Mouse (Mus musculus) fat pad, adult 2 months (tissue): ENCODE results near the gene Fam178b.

Experiments
- DNase-seq: peaks from one replicate; pipeline ENCODE4 v3.0.0-alpha.2; 2011; ENCODE audit warnings: low read depth, low spot score; ENCODE audit errors: extremely low read depth

Fam178b gene

DNA sequence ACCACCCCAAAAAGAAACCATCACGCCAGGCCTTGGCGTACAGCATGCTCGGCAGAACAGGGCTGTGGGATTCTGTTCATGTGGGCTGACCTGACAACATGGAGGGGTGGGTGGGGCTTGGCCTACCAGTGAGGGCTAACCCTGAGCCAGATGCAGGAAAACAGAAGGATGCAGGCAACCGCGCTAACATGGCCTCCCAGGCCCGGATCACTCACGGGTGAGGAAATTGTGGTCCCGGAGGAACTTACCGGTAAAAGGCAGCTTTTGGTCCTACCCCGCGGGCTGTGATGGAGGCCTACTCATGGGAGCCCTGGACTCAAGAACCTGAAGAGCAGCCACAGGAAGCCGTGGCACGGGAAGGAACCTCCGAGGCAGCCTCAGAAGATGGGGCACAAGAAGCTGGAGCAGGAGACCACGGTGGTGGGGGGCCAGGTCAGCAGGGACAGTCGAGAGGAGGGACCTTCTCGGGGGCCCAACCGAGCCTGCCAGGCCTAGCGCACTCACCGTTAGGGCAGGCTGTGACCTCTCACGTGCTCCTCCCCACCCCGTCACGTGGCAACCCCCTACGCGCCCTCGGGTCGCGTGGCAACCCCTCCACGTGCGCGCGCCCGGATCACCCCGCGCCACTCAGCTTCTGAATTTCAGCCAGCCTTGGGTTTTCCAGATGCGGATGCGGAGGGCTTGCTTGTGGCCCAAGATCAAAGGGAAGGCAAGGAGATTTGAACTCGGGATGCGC, at the start of gene Fam178b:
Gene Fam178b (minus strand): TSS at position 564 of the 736 bp plus-strand sequence.
- no peak for DNase-seq

DNA sequence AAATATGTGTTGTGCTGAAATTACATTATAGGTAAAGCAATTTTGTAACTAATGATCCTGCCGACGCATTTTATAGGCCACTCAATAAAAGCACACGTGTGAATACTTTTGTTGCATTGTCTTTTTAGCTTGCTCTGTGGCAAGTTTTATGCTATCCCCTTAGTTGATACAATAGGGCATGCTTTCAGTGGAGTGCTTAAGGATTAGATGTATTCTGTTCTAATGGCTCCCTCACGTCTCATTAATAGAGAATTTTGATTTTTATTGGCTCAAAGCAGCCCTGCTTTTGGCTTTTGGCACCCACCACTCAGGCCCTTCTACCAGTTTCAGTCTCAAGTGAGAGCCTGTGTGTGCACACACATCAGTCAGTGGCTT, 41.1 kb upstream of the Fam178b start:
- DNase-seq = no peak

DNA sequence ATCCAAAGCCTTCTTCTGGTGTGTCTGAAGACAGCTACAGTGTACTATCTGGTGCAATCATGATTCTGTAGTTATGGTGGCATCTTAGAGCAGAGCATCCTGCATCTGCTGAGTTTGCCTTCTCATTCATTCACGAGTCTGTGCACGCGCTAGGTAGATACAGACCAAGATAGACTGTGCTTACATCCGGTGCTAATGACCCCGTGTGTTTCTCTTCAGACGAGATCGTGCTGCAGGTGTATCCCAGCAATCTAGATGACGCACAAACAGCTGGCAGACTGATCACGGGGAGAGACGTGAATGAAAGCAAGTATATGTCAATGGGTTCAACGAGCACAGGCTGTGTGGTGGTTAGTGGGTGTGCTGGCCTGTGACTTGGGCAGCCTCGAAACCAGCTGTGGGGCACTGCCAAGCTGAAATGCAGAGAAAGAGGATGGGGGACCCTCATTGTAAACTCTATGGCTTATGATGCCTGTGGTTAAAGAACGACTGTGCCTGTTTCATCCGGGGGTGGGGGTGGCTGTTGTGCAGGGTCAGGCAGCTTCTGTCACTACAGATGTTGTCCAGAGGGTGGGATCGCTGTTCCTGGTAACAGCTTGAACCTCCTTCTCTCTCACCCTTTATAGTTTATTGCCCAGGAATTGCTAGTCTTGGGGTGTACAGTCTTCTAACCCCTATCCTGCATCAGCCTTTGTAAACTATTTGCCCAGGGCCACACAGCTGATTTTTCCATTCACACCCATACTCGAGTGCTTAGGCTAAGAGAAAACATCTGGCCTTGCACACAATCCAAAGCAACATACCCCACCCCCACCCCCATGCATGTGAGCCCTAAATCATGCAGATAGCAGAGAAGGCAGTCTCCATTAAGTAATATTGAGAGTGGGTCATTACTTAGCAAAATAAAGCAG, 40.4 kb upstream of the Fam178b start:
- DNase-seq = no peak

DNA sequence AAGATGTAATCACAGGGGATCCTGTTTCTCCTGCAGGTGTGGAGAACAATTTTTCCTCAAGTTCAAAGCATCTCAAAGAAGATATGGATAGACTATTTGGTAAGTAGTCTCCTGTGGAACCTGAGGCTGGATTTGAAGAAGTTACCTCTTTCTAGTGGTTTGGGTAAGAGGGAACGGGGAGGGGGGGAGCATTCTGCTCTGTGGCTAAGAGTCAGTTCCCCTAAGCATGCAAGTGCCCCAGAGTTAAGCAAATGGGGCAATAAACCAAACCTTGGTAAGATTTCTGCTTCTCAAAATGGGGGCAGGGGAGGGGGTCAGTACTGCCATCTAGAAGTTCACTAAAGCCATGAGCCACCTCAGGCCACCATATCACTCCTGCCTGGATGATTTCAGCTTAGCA, 35.8 kb upstream of the Fam178b start:
- DNase-seq = no peak

DNA sequence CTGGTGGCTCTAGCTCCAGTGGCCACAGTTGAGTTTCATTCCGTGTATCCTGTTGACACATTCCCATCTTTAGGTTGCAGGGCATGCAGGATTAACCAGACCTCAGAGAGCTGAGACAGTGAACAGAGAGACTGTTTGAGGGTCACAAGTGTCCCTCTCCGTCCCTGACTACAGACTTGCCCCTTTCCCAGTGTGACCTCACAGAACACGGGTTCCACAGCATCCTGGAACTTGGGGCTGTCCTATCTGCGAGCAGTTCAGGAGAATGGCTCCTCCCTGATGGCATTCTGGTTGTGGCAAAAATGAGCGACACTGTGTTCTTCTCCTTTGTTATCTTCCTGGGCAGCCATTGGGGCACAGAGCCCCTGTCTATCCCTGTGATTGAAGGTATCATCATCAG, 31.3 kb upstream of the Fam178b start, which contains the start of gene Actr1b:
Gene Actr1b (minus strand): TSS at position 112 of the 400 bp plus-strand sequence.
- DNase-seq = no peak

DNA sequence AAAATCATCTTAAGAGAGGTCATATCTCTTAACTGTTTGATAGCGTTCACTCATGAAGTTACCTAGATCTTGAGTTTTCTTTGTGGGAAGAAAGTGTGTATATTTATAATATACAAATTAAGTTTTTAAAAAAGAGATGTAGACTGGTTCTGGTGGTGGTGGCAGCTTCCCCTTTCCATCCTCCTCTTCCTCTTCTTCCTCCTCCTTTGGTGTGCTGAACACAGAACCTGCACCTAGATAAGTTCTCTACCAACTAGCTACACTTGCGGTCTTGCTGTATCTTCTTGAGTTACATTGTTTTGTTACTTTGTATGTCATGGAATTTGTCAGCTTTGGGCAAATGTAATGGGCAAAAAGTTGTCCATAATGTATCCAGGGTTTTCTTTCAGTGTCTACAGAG, 28.1 kb upstream of the Fam178b start:
- DNase-seq = no peak

DNA sequence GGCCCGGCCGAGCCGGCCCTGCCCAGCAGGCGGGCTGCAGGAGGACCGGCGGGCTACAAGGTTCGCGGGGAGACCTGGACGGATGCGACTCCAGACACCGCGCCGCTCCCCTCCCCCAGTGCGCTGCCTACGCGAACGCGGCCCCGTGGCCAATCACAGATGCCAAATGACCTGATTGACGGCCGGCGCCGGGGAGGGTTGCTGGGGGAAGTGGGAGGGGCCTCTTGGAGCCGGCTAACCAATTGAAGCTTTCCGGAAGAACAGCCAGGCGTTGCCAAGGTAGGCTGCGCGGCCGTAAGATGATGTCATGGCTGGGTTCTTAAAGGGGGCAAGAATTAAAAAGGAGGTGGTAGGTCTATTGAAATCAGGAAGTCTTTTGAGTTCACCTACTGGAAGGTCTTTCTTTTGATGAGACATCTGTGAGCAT, 26.9 kb upstream of the Fam178b start, which contains the start of gene 4933424G06Rik:
Gene 4933424G06Rik (plus strand): TSS at position 296 of the 427 bp plus-strand sequence.
- DNase-seq = peak; percentile 72

DNA sequence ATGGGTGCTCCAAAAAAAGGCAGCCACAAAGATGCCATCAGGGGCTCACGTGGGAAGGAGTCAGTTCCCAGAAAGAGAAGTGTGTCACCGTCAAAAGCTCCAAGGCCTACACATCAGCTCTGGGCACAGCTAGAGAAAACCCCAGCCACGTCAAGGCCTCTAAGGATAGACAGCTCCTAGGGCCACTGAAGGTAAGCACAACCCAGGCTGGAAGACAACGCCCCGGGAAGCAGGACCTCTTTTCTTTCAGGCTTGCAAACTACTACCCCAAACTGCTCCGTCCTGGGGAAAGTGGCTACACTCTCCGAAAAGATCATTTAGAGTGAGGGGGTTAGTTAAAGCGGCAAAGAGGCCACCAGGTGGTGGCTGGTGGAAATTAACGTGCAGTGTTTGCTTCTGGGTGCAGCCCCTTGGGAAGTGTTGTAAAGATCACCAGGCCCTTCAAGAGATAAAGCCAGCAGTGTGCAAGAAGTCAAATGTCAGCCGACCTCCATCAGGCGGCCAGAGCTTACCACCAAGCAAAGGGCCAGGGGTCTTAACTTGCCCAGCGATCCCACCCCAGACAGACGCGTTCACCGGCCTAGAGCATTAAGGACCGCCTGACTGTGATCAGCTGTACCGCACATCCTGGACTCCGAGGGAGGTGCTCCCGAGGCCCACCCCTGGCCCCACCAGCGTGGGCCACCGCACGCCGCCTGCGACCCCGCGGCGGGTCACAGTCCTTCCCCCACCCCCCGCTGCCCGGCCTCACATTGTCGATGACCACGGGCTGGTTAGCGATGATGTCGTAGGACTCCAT, 26.3 kb upstream of the Fam178b start:
- DNase-seq = no peak

DNA sequence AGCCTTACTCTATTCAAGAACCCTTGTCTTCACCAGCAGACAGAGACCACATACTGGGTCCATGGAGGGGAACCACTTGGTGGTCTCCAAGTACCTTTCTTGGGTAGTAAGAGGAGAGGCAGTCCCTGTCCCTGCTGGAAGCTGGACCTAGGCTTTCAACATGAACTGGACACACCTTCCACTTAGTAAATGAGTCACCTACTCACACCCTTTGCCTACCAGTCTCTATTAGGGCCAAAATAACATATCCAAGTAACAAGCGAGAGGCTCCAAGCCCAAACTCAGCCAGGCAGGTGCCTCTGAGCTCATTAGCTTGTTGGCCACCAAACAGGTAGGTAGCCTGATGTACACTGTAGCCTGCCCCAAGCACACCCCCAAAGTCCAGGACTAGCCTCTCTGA, 25.6 kb upstream of the Fam178b start:
- no peak for DNase-seq

DNA sequence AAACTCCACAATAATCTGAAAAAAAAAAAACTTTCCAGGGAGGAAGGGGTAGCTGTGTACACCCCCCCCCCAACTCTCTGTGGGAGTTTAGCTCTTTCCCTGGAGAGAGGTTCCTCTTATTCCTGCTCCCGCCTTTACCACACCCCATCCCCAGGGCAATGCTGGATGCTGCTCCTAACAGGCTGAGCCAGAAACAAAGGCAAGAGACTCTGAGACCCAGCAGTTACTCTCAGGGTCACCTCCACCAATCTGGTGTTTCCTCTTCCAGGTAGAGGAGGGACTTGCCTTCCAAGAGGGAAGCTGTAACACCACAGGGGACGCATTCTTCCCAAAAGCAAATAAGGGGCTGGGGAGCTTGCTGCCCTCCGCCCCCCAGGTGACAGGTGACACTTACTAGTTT, 24.8 kb upstream of the Fam178b start:
- DNase-seq = no peak

DNA sequence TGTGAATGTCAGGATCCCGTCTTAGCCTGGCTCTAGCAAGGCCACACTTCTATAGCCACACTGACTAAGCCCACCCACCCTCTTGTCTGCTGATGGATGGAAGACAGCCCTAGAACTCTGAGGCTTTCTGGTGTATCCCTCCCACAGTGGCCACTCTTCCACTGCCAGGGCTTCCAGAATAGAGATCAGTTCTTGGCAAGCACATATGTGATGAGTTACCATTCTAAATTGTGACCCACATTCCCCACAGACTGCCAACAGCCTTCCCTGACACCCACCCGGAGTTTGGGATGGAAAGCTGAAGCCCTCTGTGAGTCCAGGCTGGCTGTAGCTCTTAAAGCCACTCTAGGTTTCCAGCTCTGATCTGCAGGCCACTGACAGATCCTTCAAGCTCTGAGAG, 24.2 kb upstream of the Fam178b start:
- DNase-seq = no peak

DNA sequence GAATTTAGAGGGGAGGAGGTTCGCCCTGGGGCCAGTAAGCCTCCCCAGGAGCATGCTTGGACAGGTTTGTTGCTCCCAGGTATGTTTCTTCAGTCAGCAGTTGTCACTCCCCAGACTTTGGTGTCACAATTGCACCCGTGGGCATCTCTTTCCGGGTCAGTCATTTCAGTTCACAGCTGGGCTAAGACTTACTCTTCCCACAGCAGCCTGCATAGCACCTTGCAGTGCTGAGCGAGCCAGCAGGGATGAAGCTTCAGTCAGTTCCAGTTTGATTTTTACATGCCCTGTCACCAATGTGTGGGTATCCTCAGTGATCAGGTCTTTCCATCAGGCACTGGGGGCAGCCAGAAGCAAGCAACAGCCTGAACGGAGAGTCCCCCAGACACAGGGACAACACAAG, 14.0 kb upstream of the Fam178b start:
- no peak for DNase-seq

DNA sequence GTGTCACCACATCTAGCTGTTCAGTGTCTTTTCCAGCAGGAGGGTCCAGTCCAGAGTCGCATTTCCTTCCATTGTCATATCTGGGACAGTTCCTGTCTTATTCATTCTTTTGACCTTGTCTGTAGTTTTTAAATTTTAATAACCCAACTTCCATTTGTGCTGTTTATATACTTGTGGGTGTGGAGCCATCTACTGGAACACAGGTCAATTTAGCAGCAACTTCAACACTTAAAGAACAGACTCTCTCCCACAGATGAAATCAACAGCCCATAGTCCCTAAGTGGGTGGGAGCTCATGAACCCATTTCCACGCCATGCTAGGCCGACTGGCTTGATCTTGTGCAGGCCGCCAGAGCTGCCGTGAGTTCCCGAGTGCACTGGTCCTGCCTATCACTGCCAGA, 13.4 kb upstream of the Fam178b start:
- no peak for DNase-seq

DNA sequence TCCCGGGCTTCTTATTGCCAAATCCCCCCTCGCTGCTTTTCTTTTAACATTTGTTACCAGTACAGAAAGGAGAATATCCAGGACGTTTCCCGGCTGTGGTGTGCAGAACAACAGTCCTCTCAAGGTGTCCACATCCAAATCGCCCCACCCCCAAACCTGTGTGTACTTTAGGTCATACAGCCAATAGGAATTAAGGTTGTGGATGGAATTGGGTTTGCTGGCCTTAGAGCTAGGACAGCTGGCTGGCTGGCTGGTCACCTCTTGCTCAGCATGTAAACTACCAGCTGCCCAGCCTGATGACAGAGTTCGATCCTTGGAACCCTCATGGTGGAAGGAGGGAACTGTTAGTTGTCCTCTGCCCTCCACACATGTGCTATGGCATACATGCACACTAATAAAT, 11.9 kb upstream of the Fam178b start:
- no peak for DNase-seq

DNA sequence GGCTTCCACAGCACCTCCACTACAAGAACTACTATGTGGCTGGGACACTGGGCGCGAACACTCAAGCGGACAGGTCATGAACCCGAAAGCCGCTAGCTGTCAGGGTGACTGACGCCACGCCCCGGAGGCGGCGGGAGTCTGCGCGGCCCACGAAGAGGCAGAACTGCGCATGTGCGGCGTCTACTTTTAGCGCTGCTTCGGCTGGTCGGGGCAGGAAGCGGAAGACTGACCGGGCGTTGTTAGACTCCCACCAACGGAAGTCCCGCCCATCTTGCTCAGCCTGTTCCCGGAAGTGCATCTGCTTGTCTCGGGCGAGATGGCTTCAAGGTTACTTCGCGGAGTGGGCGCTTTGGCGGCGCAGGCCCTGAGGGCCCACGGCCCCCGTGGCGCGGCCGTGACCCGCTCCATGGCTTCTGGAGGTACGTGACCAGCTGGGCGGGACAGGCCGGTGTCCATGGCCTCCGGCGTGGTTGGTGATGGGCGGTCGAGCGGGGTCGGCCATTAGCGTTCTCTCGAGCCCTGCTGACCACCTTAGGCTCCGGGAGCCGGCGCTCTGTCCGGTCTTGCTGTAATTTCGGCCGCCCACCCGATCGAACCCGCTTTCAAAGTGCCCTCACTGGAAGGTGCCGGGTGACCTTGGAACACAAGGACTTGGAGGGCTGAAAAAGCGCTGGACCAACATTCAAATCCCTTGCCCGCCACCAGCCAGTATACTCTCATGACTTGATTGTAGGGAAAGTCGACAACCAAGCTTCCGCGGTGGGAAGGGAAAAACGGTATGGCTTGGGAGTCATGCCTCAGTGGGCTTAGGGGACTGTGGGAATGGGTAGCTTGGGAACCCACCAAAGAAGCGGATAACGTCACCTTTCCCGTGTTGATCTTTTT, 8.5 kb upstream of the Fam178b start, which contains the start of gene Cox5b:
Gene Cox5b (plus strand): TSS at position 179 of the 885 bp plus-strand sequence.
- DNase-seq = peak; percentile 67

DNA sequence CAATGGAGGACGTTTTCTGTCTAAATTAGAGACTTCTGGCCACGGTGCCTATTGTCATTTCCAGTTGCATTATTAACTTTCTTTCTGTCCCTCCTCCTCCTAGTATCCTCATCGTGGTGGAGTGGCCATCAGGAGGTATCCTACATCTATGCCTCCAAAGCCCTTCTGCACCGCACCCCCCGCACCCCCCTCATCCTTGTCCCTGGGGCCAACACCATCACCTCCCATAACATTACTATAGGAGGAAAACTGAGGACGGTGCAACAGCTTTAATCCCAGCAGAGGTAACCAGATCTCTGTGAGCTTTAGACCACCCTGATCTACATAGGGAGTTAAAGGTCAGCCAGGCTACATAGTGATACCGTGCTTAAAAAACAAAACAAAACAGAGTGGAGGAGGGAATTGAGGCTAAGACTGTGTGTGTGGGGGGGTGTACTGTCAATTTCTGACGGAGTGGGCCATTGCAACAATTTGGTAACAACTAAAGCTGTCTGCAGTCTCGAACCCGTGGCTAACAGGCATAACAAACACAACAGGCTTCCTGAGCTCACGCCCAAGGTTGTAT, 7.8 kb upstream of the Fam178b start:
- no peak for DNase-seq

DNA sequence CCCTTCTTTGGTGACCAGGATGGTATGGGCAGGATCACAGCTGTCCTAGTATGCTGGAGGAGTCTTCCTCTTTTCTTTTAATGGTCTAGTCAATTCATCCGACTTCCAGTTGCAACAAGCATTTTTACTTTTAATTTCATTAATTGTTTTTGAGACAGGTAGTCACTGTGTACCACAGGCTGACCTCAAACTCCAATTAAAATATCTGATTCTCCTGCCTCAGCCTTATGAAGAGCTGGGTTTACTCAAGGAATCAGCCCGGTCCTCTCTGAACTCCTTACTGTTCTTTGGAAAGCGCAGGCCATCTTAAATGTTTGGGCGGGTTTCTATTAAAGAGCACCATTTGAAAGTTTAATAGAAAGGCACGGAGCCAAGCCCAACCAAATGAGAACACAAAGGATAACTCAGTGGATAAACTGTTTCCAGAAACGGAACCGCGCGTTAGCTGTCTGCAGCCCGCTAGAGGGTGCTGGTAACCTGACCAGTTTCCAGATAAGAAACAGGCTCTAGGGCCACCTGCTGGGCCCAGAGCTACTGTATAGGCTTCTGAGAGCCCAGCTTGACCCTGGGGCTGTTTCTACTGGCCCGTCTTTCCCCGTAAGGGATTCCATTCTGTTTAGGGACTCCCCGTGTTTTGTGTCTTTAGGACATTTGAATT, 956 bp upstream of the Fam178b start:
- no peak for DNase-seq

DNA sequence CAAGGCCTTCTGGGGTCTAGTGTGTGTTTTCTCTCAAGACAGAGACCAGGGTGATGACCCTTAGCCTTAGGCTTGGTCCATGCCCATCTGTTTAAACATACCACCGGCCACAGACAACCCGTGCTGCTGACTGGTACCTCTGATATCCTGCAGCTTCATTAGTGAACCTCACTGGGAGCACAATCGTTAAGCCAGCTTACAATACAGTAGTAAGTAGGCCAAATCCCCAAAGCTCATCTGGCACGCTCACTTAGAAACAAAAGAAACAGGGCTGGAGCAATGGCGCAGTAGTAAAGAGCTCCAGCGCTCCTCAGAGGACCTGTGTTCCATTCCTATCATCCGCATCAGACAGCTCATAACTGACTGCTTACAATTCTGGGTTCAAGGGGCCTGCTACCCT, 2.1 kb downstream of the Fam178b start:
- no peak for DNase-seq

DNA sequence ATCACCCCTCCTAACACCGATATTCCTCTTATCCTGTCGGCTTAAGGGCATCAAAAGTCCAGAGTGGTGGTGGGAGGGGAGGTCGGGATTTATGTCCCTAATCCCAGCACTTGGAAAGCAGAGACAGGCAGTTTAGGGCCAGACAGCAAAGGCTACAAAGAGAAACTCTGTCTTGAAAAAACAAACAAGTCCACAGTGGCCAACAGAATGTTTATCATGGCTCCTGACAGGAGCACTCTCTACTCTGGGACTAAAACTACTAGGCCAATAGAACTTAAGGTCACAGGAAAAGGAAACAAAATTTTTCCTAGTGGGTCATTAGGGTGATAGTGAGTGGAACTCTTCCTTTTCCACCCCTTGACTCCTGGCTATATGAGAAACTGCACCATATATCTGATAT, 8.0 kb downstream of the Fam178b start:
- DNase-seq = no peak
